Mouse (Mus musculus) CH12.LX (cell line): ENCODE measurements around the gene Lrig3. TPM values are rescaled to one million over a fixed set of nuclear protein-coding genes. Genes with fewer than 3 reads are reported as not detected.

Source experiments
- DNase-seq: peaks from one replicate; pipeline ENCODE4 v3.0.0-alpha.2; 2013; ENCODE audit errors: extremely low read depth
- H3K27ac ChIP-seq: 2 replicates; pipeline ENCODE4 v1.5.1; 2012; ENCODE audit warnings: low read depth, mild to moderate bottlenecking, control low read depth, moderate library complexity; ENCODE audit not compliant: insufficient read depth
- H3K27me3 ChIP-seq: replicated peaks from 2 replicates; pipeline ENCODE3; 2012; ENCODE audit warnings: inconsistent platforms
- H3K36me3 ChIP-seq, 2 experiments: replicated peaks in 1 of 2; 2 replicates each; pipeline versions ENCODE3 to v1.6.1; 2012; ENCODE audit warnings: inconsistent platforms in 1 of 2, low read length in 1 of 2, mild to moderate bottlenecking in 1 of 2, mixed read lengths in 1 of 2, moderate library complexity in 1 of 2; ENCODE audit not compliant: control insufficient read depth in 1 of 2, insufficient read depth in 1 of 2
- H3K4me1 ChIP-seq, 2 experiments: 2 replicates each; pipeline ENCODE4 v1.6.1; 2012; ENCODE audit warnings: inconsistent platforms in 1 of 2, moderate library complexity in 1 of 2; ENCODE audit not compliant: insufficient read depth in 2 of 2, control insufficient read depth in 1 of 2
- H3K4me2 ChIP-seq: 2 replicates; pipeline ENCODE4 v1.6.1; 2012; ENCODE audit warnings: low read depth, mild to moderate bottlenecking, control low read depth; ENCODE audit not compliant: poor library complexity, insufficient read depth, severe bottlenecking
- H3K4me3 ChIP-seq, 3 experiments: fragments of 150-350 bp in 1 of 3; sonication (generic) in 1 of 3; replicated peaks in 1 of 3; 2 replicates each; pipeline versions ENCODE3 to v1.5.1; 2011 to 2012; ENCODE audit warnings: low read depth in 2 of 3, low read length in 2 of 3, mild to moderate bottlenecking in 2 of 3, moderate library complexity in 2 of 3, control low read depth in 1 of 3, improper control_type of control experiment in 1 of 3, inconsistent platforms in 1 of 3, mixed read lengths in 1 of 3; ENCODE audit not compliant: poor library complexity in 1 of 3
- H3K79me2 ChIP-seq: replicated peaks from 2 replicates; pipeline ENCODE4 v1.6.1; 2012; ENCODE audit warnings: mild to moderate bottlenecking, moderate library complexity; ENCODE audit not compliant: control insufficient read depth, poor library complexity, insufficient read depth, severe bottlenecking; ENCODE audit errors: extremely low read depth
- H3K9ac ChIP-seq: 2 replicates; pipeline ENCODE4 v1.6.1; 2012; ENCODE audit warnings: low read depth, mild to moderate bottlenecking, control low read depth, moderate library complexity; ENCODE audit not compliant: insufficient read depth
- H3K9me3 ChIP-seq: replicated peaks from 2 replicates; pipeline ENCODE3; 2012; ENCODE audit warnings: low read length, inconsistent platforms, mixed read lengths
- BHLHE40 ChIP-seq: IDR thresholded peaks from 2 replicates; pipeline ENCODE4 v1.6.1; 2011; ENCODE audit warnings: mild to moderate bottlenecking, low read depth, low read length, improper control_type of control experiment
- CTCF ChIP-seq, 2 experiments: IDR thresholded peaks in 1 of 2; conservative IDR thresholded peaks in 1 of 2; 2 replicates each; pipeline ENCODE4 v1.5.1; 2011 to 2012; ENCODE audit warnings: low read depth in 2 of 2, low read length in 2 of 2, improper control_type of control experiment in 1 of 2, inconsistent platforms in 1 of 2, mild to moderate bottlenecking in 1 of 2, moderate library complexity in 1 of 2
- ETS1 ChIP-seq: conservative IDR thresholded peaks from 2 replicates; pipeline ENCODE4 v1.6.1; 2012; ENCODE audit warnings: low read depth, mild to moderate bottlenecking, inconsistent platforms, low read length, improper control_type of control experiment, moderate library complexity
- JUND ChIP-seq: conservative IDR thresholded peaks from 2 replicates; pipeline ENCODE4 v1.6.1; 2011; ENCODE audit warnings: low read depth, low read length, improper control_type of control experiment
- MAFK ChIP-seq: IDR thresholded peaks from 2 replicates; pipeline ENCODE4 v1.6.1; 2011; ENCODE audit warnings: low read length, improper control_type of control experiment; ENCODE audit not compliant: insufficient replicate concordance
- MAX ChIP-seq: IDR thresholded peaks from 2 replicates; pipeline ENCODE4 v1.6.1; 2011; ENCODE audit warnings: low read length, improper control_type of control experiment
- MXI1 ChIP-seq: IDR thresholded peaks from 2 replicates; pipeline ENCODE4 v1.6.1; 2011; ENCODE audit warnings: mild to moderate bottlenecking, low read depth, low read length, improper control_type of control experiment
- MYC ChIP-seq: IDR thresholded peaks from 2 replicates; pipeline ENCODE4 v1.6.1; 2011; ENCODE audit warnings: low read depth, mild to moderate bottlenecking, improper control_type of control experiment, low read length
- NRF1 ChIP-seq: IDR thresholded peaks from 2 replicates; pipeline ENCODE4 v1.6.1; 2014; ENCODE audit warnings: low read depth, mild to moderate bottlenecking, inconsistent platforms, low read length, improper control_type of control experiment, moderate library complexity
- PAX5 ChIP-seq: IDR thresholded peaks from 2 replicates; pipeline ENCODE4 v1.6.1; 2012; ENCODE audit warnings: low read length, inconsistent platforms, mixed read lengths
- POLR2A ChIP-seq: IDR thresholded peaks from 2 replicates; pipeline ENCODE4 v1.6.1; 2011; ENCODE audit warnings: low read depth, mild to moderate bottlenecking, improper control_type of control experiment, low read length
- RAD21 ChIP-seq: IDR thresholded peaks from 2 replicates; pipeline ENCODE4 v1.6.1; 2011; ENCODE audit warnings: low read depth, mild to moderate bottlenecking, low read length, improper control_type of control experiment, moderate library complexity
- SIN3A ChIP-seq: IDR thresholded peaks from 2 replicates; pipeline ENCODE4 v1.6.1; 2012; ENCODE audit warnings: low read length, improper control_type of control experiment, inconsistent platforms
- UBTF ChIP-seq: IDR thresholded peaks from 2 replicates; pipeline ENCODE4 v1.6.1; 2012; ENCODE audit warnings: low read depth, mild to moderate bottlenecking, inconsistent platforms, low read length, improper control_type of control experiment, moderate library complexity
- USF1 ChIP-seq: IDR thresholded peaks from 2 replicates; pipeline ENCODE4 v1.6.1; 2014; ENCODE audit warnings: low read depth, mild to moderate bottlenecking, inconsistent platforms, low read length, improper control_type of control experiment
- USF2 ChIP-seq: conservative IDR thresholded peaks from 2 replicates; pipeline ENCODE4 v1.6.1; 2011; ENCODE audit warnings: low read depth, low read length, improper control_type of control experiment
- ZKSCAN1 ChIP-seq: IDR thresholded peaks from 2 replicates; pipeline ENCODE4 v1.6.1; 2012; ENCODE audit warnings: low read depth, inconsistent platforms, low read length, improper control_type of control experiment, borderline replicate concordance
- ZMIZ1 ChIP-seq: IDR thresholded peaks from 2 replicates; pipeline ENCODE4 v1.6.1; 2012; ENCODE audit warnings: low read depth, mild to moderate bottlenecking, inconsistent platforms, low read length, improper control_type of control experiment
- dilution Hi-C: fragments of 300-500 bp; cut with MboI; formaldehyde crosslinking; loops from 2 replicates; pipeline ENCODE4 v1.14.3; 2020; ENCODE audit warnings: low sequenced_read_pairs; ENCODE audit not compliant: extremely low pct_unique_long_range_greater_than_20kb, extremely low pct_ligation_motif_present
- in situ Hi-C: fragments of 300-500 bp; cut with MboI; formaldehyde crosslinking; loops from 3 replicates; pipeline ENCODE4 v1.14.3; 2019; ENCODE audit warnings: low sequenced_read_pairs, low pct_ligation_motif_present, low pct_unique_long_range_greater_than_20kb, mixed read lengths
- polyA plus RNA-seq: library from polyadenylated mRNA; unstranded; fragments of >175 nt; gene quantifications from 2 replicates; pipeline ENCODE4 v1.2.1, GENCODE M21; 2012; ENCODE audit warnings: low read depth; ENCODE audit not compliant: insufficient read length
- total RNA-seq, 2 experiments: library from RNA; depleted of rRNA; stranded (reverse); fragments of 300-350 nt in 1 of 2; fragments of >200 nt in 1 of 2; gene quantifications; 2 replicates each; pipeline ENCODE4 v1.2.3; 2012 to 2014

The Lrig3 gene
- total and polyA plus RNA-seq, 3 experiments: not detected

DNA sequence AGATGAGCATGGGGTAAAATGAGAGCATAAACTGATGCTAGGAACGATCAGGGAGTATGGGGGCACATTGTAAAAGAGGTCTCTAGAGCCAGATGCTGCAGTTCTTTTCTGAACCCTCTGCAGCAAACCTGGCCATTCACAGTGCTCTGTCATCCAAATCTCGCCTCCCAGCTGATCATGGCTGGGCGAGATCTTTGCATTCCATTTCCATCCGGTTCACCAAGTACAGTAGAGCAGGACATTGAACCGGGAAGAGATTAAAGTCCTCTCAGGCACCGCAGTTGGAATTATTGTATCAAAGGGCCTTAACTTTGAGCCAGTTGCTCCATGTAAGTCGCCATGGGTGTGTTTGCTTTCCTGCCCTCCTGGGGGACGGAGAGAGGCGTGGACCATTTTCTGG is 20.5 kb downstream of the Lrig3 start:
- Histone ChIP-seq H3K36me3 (no peaks in the 10 kb centered on the region), H3K4me3 (no peak overlapping the region), H3K4me2 (no peak overlapping the region), H3K27me3 (no peaks in the 10 kb centered on the region), H3K79me2 (no peaks in the 10 kb centered on the region), H3K27ac (no peak overlapping the region), H3K9ac (no peak overlapping the region), H3K4me1 (no peaks in the 10 kb centered on the region), H3K9me3 (peaks cover 77% of the 10 kb centered on the region)
- dilution Hi-C loops (no loop called here), in situ Hi-C loops (no loop called here)
- DNase-seq: no peak
- no peak for TF ChIP-seq PAX5
- no peak for TF ChIP-seq NRF1
- no peak for TF ChIP-seq UBTF
- no peak for TF ChIP-seq ZMIZ1
- no peak for TF ChIP-seq RAD21
- TF ChIP-seq MAFK: no peak
- no peak for TF ChIP-seq USF1
- no peak for TF ChIP-seq MXI1
- no peak for TF ChIP-seq ZKSCAN1

DNA sequence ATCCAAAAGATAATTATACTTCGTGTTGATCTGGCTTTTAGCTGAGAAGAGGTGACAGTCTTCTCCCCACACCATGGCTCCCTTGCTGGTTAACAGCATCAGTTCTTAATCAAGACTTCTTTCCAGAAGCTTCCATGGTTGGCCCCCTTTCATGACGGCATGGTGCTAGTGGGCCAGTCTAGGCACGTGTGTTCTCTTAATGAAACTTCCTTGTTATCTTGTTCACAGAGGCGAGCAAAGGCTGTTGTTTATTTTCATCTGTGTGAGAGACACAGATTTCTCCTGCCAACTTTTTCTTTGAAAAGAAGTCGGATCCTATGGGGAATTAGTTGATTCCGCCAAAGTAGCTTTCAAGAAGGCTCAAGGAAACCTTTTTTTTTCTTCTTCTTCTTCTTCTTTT is 21.3 kb downstream of the Lrig3 start:
- in situ Hi-C loops (no loop called here), dilution Hi-C loops (no loop called here)
- Histone ChIP-seq H3K36me3 (no peaks in the 10 kb centered on the region), H3K9me3 (peaks cover 76% of the 10 kb centered on the region), H3K4me3 (no peak overlapping the region), H3K27me3 (no peaks in the 10 kb centered on the region), H3K9ac (no peak overlapping the region), H3K4me1 (no peaks in the 10 kb centered on the region), H3K4me2 (no peak overlapping the region), H3K79me2 (no peaks in the 10 kb centered on the region), H3K27ac (no peak overlapping the region)
- TF ChIP-seq SIN3A (no peak), MXI1 (no peak), NRF1 (no peak), USF2 (no peak), MYC (no peak), MAX (no peak), BHLHE40 (no peak), POLR2A (no peak), JUND (no peak), CTCF (conservative IDR thresholded peaks at IDR 0.05 in 1 of 2, IDR thresholded peaks at IDR 0.05 in 1 of 2; ENCODE audit: low read depth in 2 of 2, low read length in 2 of 2) (no peak), ETS1 (no peak), UBTF (no peak)
- no peak for DNase-seq
